Mouse (Mus musculus): ENCODE data around the gene Dnajc16. TPM values are rescaled to one million over a fixed set of nuclear protein-coding genes. Genes with fewer than 3 reads are reported as not detected.

Dnajc16 gene
- total and polyA plus RNA-seq, 3 experiments: 12.5 to 24.9 (median 20.4) TPM

- H3K79me2 ChIP-seq (replicated peaks; ENCODE audit: control insufficient read depth, insufficient read depth, low read length): no peaks in the 10 kb centered on the region
- 62% methylated on average over 6 of the region's 6 CpGs for WGBS
- no peak overlapping the region for H3K9ac ChIP-seq (ENCODE audit: low read depth, low read length)
- no peak for DNase-seq
- no peaks in the 10 kb centered on the region for H3K36me3 ChIP-seq (ENCODE audit: control insufficient read depth, insufficient read depth, low read length)
- intact Hi-C loops (cut with DNase I): no loop called here
- H3K27ac ChIP-seq: no peak overlapping the region
- no peaks in the 10 kb centered on the region for H3K27me3 ChIP-seq (ENCODE audit: control insufficient read depth, insufficient read depth, low read length)
- no peak for TF ChIP-seq POLR2A (IDR thresholded peaks at IDR 0.05; ENCODE audit: insufficient read depth, low read depth, low read length)
- TF ChIP-seq EP300 (IDR thresholded peaks at IDR 0.05; ENCODE audit: insufficient read depth, low read depth, low read length): no peak
- TF ChIP-seq CTCF (IDR thresholded peaks at IDR 0.05): no peak
- H3K4me3 ChIP-seq: no peak overlapping the region
- H3K4me1 ChIP-seq (ENCODE audit: control insufficient read depth, insufficient read depth, low read length): no peaks in the 10 kb centered on the region
Measured at GRCm38 (mm10) chr4:141758874-141759542, 31.7 kb downstream of the Dnajc16 start.

GRCm38 (mm10) chr4:141757124-141757523, 33.6 kb downstream of the Dnajc16 start:
- TF ChIP-seq POLR2A (IDR thresholded peaks at IDR 0.05; ENCODE audit: insufficient read depth, low read depth, low read length) (no peak), EP300 (IDR thresholded peaks at IDR 0.05; ENCODE audit: insufficient read depth, low read depth, low read length) (no peak), CTCF (IDR thresholded peaks at IDR 0.05) (no peak)
- DNase-seq: no peak
- WGBS: 94% methylated on average over 3 of the region's 3 CpGs

GRCm38 (mm10) chr4:141755375-141755930, 35.3 kb downstream of the Dnajc16 start:
- no peak for TF ChIP-seq EP300 (IDR thresholded peaks at IDR 0.05; ENCODE audit: insufficient read depth, low read depth, low read length)
- no peak for TF ChIP-seq CTCF (IDR thresholded peaks at IDR 0.05)
- no peak for TF ChIP-seq POLR2A (IDR thresholded peaks at IDR 0.05; ENCODE audit: insufficient read depth, low read depth, low read length)
- intact Hi-C loops (cut with DNase I): no loop called here
- Histone ChIP-seq H3K4me1 (ENCODE audit: control insufficient read depth, insufficient read depth, low read length) (peaks cover 3% of the 10 kb centered on the region; the same call in 1 of the 2 replicates), H3K36me3 (ENCODE audit: control insufficient read depth, insufficient read depth, low read length) (no peaks in the 10 kb centered on the region), H3K79me2 (replicated peaks; ENCODE audit: control insufficient read depth, insufficient read depth, low read length) (no peaks in the 10 kb centered on the region), H3K27me3 (ENCODE audit: control insufficient read depth, insufficient read depth, low read length) (no peaks in the 10 kb centered on the region), H3K9ac (ENCODE audit: low read depth, low read length) (no peak overlapping the region), H3K27ac (no peak overlapping the region), H3K4me3 (no peak overlapping the region)
- WGBS: 90% methylated on average over 19 of the region's 19 CpGs
- no peak for DNase-seq

More at GRCm38 (mm10) chr4:141757124-141757523, 33.6 kb downstream of the Dnajc16 start:
- Histone ChIP-seq H3K4me3 (no peak overlapping the region), H3K4me1 (ENCODE audit: control insufficient read depth, insufficient read depth, low read length) (no peaks in the 10 kb centered on the region), H3K9ac (ENCODE audit: low read depth, low read length) (no peak overlapping the region), H3K36me3 (ENCODE audit: control insufficient read depth, insufficient read depth, low read length) (no peaks in the 10 kb centered on the region), H3K27ac (no peak overlapping the region), H3K79me2 (replicated peaks; ENCODE audit: control insufficient read depth, insufficient read depth, low read length) (no peaks in the 10 kb centered on the region), H3K27me3 (ENCODE audit: control insufficient read depth, insufficient read depth, low read length) (no peaks in the 10 kb centered on the region)
- intact Hi-C loops (cut with DNase I): no loop called here

- Histone ChIP-seq H3K79me2 (replicated peaks; ENCODE audit: control insufficient read depth, insufficient read depth, low read length) (no peaks in the 10 kb centered on the region), H3K27ac (no peak overlapping the region), H3K4me3 (no peak overlapping the region), H3K27me3 (ENCODE audit: control insufficient read depth, insufficient read depth, low read length) (no peaks in the 10 kb centered on the region), H3K9ac (ENCODE audit: low read depth, low read length) (no peak overlapping the region), H3K4me1 (ENCODE audit: control insufficient read depth, insufficient read depth, low read length) (peaks cover 3% of the 10 kb centered on the region; the same call in 1 of the 2 replicates), H3K36me3 (ENCODE audit: control insufficient read depth, insufficient read depth, low read length) (no peaks in the 10 kb centered on the region)
- DNase-seq: peak in 1 of 2 experiments; percentile 24
- TF ChIP-seq CTCF (IDR thresholded peaks at IDR 0.05) (0 out of 2 replicates have a peak, but pooled peaks have one; percentile 6), EP300 (IDR thresholded peaks at IDR 0.05; ENCODE audit: insufficient read depth, low read depth, low read length) (no peak)
- WGBS: 18% methylated on average over 4 of the region's 4 CpGs
- intact Hi-C loops (cut with DNase I): no loop called here
Measured at GRCm38 (mm10) chr4:141752076-141752421, 38.7 kb downstream of the Dnajc16 start.

- Histone ChIP-seq H3K27ac (no peak overlapping the region), H3K36me3 (ENCODE audit: control insufficient read depth, insufficient read depth, low read length) (no peaks in the 10 kb centered on the region), H3K79me2 (replicated peaks; ENCODE audit: control insufficient read depth, insufficient read depth, low read length) (no peaks in the 10 kb centered on the region), H3K4me3 (no peak overlapping the region), H3K9ac (ENCODE audit: low read depth, low read length) (no peak overlapping the region), H3K27me3 (ENCODE audit: control insufficient read depth, insufficient read depth, low read length) (no peaks in the 10 kb centered on the region), H3K4me1 (ENCODE audit: control insufficient read depth, insufficient read depth, low read length) (peaks cover 3% of the 10 kb centered on the region; the same call in 1 of the 2 replicates)
- TF ChIP-seq POLR2A (IDR thresholded peaks at IDR 0.05; ENCODE audit: insufficient read depth, low read depth, low read length) (no peak), CTCF (IDR thresholded peaks at IDR 0.05) (no peak), EP300 (IDR thresholded peaks at IDR 0.05; ENCODE audit: insufficient read depth, low read depth, low read length) (no peak)
- intact Hi-C loops (cut with DNase I): no loop called here
- no peak for DNase-seq
- 39% methylated on average over 4 of the region's 4 CpGs for WGBS
Measured at GRCm38 (mm10) chr4:141751419-141752075, 39.2 kb downstream of the Dnajc16 start.

- no peak overlapping the region for H3K4me3 ChIP-seq
- DNase-seq: no peak
- H3K27me3 ChIP-seq (ENCODE audit: control insufficient read depth, insufficient read depth, low read length): no peaks in the 10 kb centered on the region
- intact Hi-C loops (cut with DNase I): no loop called here
- peaks cover 3% of the 10 kb centered on the region; the same call in 1 of the 2 replicates for H3K4me1 ChIP-seq (ENCODE audit: control insufficient read depth, insufficient read depth, low read length)
- H3K36me3 ChIP-seq (ENCODE audit: control insufficient read depth, insufficient read depth, low read length): no peaks in the 10 kb centered on the region
- no peak overlapping the region for H3K27ac ChIP-seq
- WGBS: 85% methylated on average over 3 of the region's 3 CpGs
- TF ChIP-seq EP300 (IDR thresholded peaks at IDR 0.05; ENCODE audit: insufficient read depth, low read depth, low read length) (no peak), POLR2A (IDR thresholded peaks at IDR 0.05; ENCODE audit: insufficient read depth, low read depth, low read length) (no peak), CTCF (IDR thresholded peaks at IDR 0.05) (no peak)
- no peak overlapping the region for H3K9ac ChIP-seq (ENCODE audit: low read depth, low read length)
- no peaks in the 10 kb centered on the region for H3K79me2 ChIP-seq (replicated peaks; ENCODE audit: control insufficient read depth, insufficient read depth, low read length)
Measured at GRCm38 (mm10) chr4:141750826-141751225, 39.9 kb downstream of the Dnajc16 start.

All from heart, adult 2 months (tissue).